Mouse (Mus musculus) intestine, postnatal 0 days (tissue): ENCODE data around the gene Gm10638. TPM values are rescaled to one million over a fixed set of nuclear protein-coding genes. Genes with fewer than 3 reads are reported as not detected.

Experiments
- ATAC-seq: fragments of 200-750 bp; cut with Nextera tagmentation; 2 replicates; pipeline ENCODE4 v1.8.0; 2017; ENCODE audit warnings: mild to moderate bottlenecking, moderate TSS enrichment, moderate library complexity
- H3K27ac ChIP-seq: fragments of 300-500 bp; sonication (generic); 2 replicates; pipeline ENCODE4 v1.5.1; 2014; ENCODE audit warnings: mild to moderate bottlenecking, low read depth, low read length, moderate library complexity
- H3K27me3 ChIP-seq: fragments of 300-500 bp; sonication (generic); replicated peaks from 2 replicates; pipeline ENCODE4 v1.6.1; 2014; ENCODE audit warnings: low read length, mixed read lengths; ENCODE audit not compliant: control insufficient read depth, insufficient read depth
- H3K36me3 ChIP-seq: fragments of 300-500 bp; sonication (generic); 2 replicates; pipeline ENCODE4 v1.6.1; 2014; ENCODE audit warnings: mild to moderate bottlenecking, moderate library complexity; ENCODE audit not compliant: control insufficient read depth, insufficient read depth
- H3K4me1 ChIP-seq: fragments of 300-500 bp; sonication (generic); replicated peaks from 2 replicates; pipeline ENCODE4 v1.6.1; 2014; ENCODE audit warnings: antibody characterized with exemption, low read length, mixed read lengths; ENCODE audit not compliant: control insufficient read depth, insufficient read depth
- H3K4me2 ChIP-seq: fragments of 300-500 bp; sonication (generic); replicated peaks from 2 replicates; pipeline ENCODE4 v1.6.1; 2014; ENCODE audit warnings: low read depth, mild to moderate bottlenecking, moderate library complexity
- H3K4me3 ChIP-seq: fragments of 300-500 bp; sonication (generic); 2 replicates; pipeline ENCODE4 v1.5.1; 2014; ENCODE audit warnings: low read depth, low read length
- H3K9ac ChIP-seq: fragments of 300-500 bp; sonication (generic); 2 replicates; pipeline ENCODE4 v1.6.1; 2014; ENCODE audit warnings: mild to moderate bottlenecking, low read depth, low read length
- H3K9me3 ChIP-seq: fragments of 300-500 bp; sonication (generic); 2 replicates; pipeline ENCODE4 v1.6.1; 2016; ENCODE audit warnings: mixed run types; ENCODE audit not compliant: control insufficient read depth
- CTCF ChIP-seq: sonication (generic); IDR thresholded peaks from 2 replicates; pipeline ENCODE4 v1.5.1; 2016; ENCODE audit warnings: low read depth, mild to moderate bottlenecking, control low read depth, antibody characterized with exemption, moderate library complexity
- WGBS: fragments of 180-500 bp; shearing (Covaris S2); extraction: QIAGEN DNeasy Blood & Tissue Kit; methylation state at CpG from one replicate; pipeline ENCODE4 v1.1.7; 2014; 5-methylcytosine and 5-hydroxymethylcytosine counted together
- polyA plus RNA-seq: library from polyadenylated mRNA; unstranded; fragments of >200 nt; fragmentation: Nextera tagmentation; extraction: Ambion mirVana; gene quantifications from 2 replicates; pipeline ENCODE4 v1.2.1, GENCODE M21; 2015

Gm10638 gene
- polyA plus RNA-seq: 3.5 and 4.3 TPM in 2 replicates

- H3K36me3 ChIP-seq: no peaks in the 10 kb centered on the region
- H3K9me3 ChIP-seq: no peaks in the 10 kb centered on the region
- peak within 1 kb of the TSS; percentile 99 for H3K27ac ChIP-seq
- no peak for TF ChIP-seq CTCF
- H3K4me3 ChIP-seq: peak within 1 kb of the TSS; percentile 92
- H3K4me2 ChIP-seq: peak within 1 kb of the TSS; percentile 88
- H3K27me3 ChIP-seq: no peaks in the 10 kb centered on the region
- peaks cover 10% of the 10 kb centered on the region; the same call in 1 of the 2 replicates for H3K4me1 ChIP-seq
- ATAC-seq: peak; percentile 84
- under 1% methylated on average over 82 of the region's 88 CpGs for WGBS
- peak within 1 kb of the TSS; percentile 99 for H3K9ac ChIP-seq
Measured at GRCm38 (mm10) chr8:86745221-86745934, at the start of gene Gm10638, which contains the start of gene Siah1a. Gene Gm10638 (plus strand): TSS chr8:86745699. Gene Siah1a (minus strand): TSS chr8:86745934.

- no peak overlapping the region for H3K4me3 ChIP-seq
- H3K36me3 ChIP-seq: peaks cover 29% of the 10 kb centered on the region; the same call in 1 of the 2 replicates
- no peaks in the 10 kb centered on the region for H3K27me3 ChIP-seq
- H3K27ac ChIP-seq: no peak overlapping the region
- no peak overlapping the region for H3K9ac ChIP-seq
- no peaks in the 10 kb centered on the region for H3K4me1 ChIP-seq
- 93% methylated on average over 2 of the region's 2 CpGs for WGBS
- no peak for ATAC-seq
- no peaks in the 10 kb centered on the region for H3K9me3 ChIP-seq
- no peak for TF ChIP-seq CTCF
- H3K4me2 ChIP-seq: no peak overlapping the region
Measured at GRCm38 (mm10) chr8:86695703-86696102, 49.8 kb upstream of the Gm10638 start.

- H3K4me2 ChIP-seq: no peak overlapping the region
- 50% methylated on average over 1 of the region's 1 CpGs for WGBS
- H3K9ac ChIP-seq: no peak overlapping the region
- no peaks in the 10 kb centered on the region for H3K4me1 ChIP-seq
- no peak overlapping the region for H3K4me3 ChIP-seq
- H3K27me3 ChIP-seq: no peaks in the 10 kb centered on the region
- H3K36me3 ChIP-seq: peaks cover 26% of the 10 kb centered on the region; the same call in 1 of the 2 replicates
- no peak for TF ChIP-seq CTCF
- no peak for ATAC-seq
- H3K9me3 ChIP-seq: no peaks in the 10 kb centered on the region
- no peak overlapping the region for H3K27ac ChIP-seq
Measured at GRCm38 (mm10) chr8:86698811-86699421, 46.6 kb upstream of the Gm10638 start.

GRCm38 (mm10) chr8:86699471-86699870, 46.0 kb upstream of the Gm10638 start:
- WGBS: 79% methylated on average over 12 of the region's 12 CpGs
- no peak overlapping the region for H3K4me2 ChIP-seq
- ATAC-seq: no peak

GRCm38 (mm10) chr8:86702453-86702852, 43.0 kb upstream of the Gm10638 start:
- no peaks in the 10 kb centered on the region for H3K4me1 ChIP-seq

More at GRCm38 (mm10) chr8:86699471-86699870, 46.0 kb upstream of the Gm10638 start:
- peaks cover 26% of the 10 kb centered on the region; the same call in 1 of the 2 replicates for H3K36me3 ChIP-seq
- H3K27me3 ChIP-seq: no peaks in the 10 kb centered on the region
- TF ChIP-seq CTCF: no peak
- H3K4me1 ChIP-seq: no peaks in the 10 kb centered on the region
- no peaks in the 10 kb centered on the region for H3K9me3 ChIP-seq
- no peak overlapping the region for H3K27ac ChIP-seq
- no peak overlapping the region for H3K9ac ChIP-seq
- H3K4me3 ChIP-seq: no peak overlapping the region

GRCm38 (mm10) chr8:86705317-86705716, 40.2 kb upstream of the Gm10638 start:
- ATAC-seq: no peak
- H3K4me1 ChIP-seq: no peaks in the 10 kb centered on the region
- H3K4me3 ChIP-seq: no peak overlapping the region
- H3K9ac ChIP-seq: no peak overlapping the region
- no peaks in the 10 kb centered on the region for H3K27me3 ChIP-seq
- H3K36me3 ChIP-seq: peaks cover 20% of the 10 kb centered on the region; the same call in 1 of the 2 replicates
- no peak for TF ChIP-seq CTCF
- no peaks in the 10 kb centered on the region for H3K9me3 ChIP-seq
- no peak overlapping the region for H3K27ac ChIP-seq
- H3K4me2 ChIP-seq: no peak overlapping the region
- WGBS: 84% methylated on average over 3 of the region's 3 CpGs

More at GRCm38 (mm10) chr8:86702453-86702852, 43.0 kb upstream of the Gm10638 start:
- no peak for ATAC-seq
- no peaks in the 10 kb centered on the region for H3K27me3 ChIP-seq
- no peak overlapping the region for H3K4me2 ChIP-seq
- no peak for TF ChIP-seq CTCF
- H3K36me3 ChIP-seq: peaks cover 18% of the 10 kb centered on the region; the same call in 1 of the 2 replicates
- H3K9me3 ChIP-seq: no peaks in the 10 kb centered on the region
- no peak overlapping the region for H3K9ac ChIP-seq
- no peak overlapping the region for H3K27ac ChIP-seq
- no peak overlapping the region for H3K4me3 ChIP-seq
- WGBS: 84% methylated on average over 3 of the region's 3 CpGs
